8 mouse cellular contexts compared by ENCODE assay signal in genomic region chr5:101239298-101240118, GRCm38 (mm10).
A peak's percentile ranks its signal among the peaks of the same experiment; 100 is the strongest.
DNase-seq lines count a peak whose midpoint lies in the region; ATAC-seq and TF ChIP-seq lines count a peak whose summit lies in the region.

No protein-coding gene starts in this region.

- H3K27ac ChIP-seq in heart, embryonic 13.5 days (replicated peaks), result no peak overlapping the region
- no peak overlapping the region for H3K27ac ChIP-seq in heart, postnatal 0 days (ENCODE audit: low read depth)
- H3K27ac ChIP-seq in stomach, postnatal 0 days (replicated peaks), result no peak overlapping the region
- H3K27ac ChIP-seq in midbrain, embryonic 10.5 days (replicated peaks), result no peak overlapping the region
- H3K27ac ChIP-seq in forebrain, embryonic 16.5 days (ENCODE audit: low read length), result no peak overlapping the region

- H3K4me1 ChIP-seq in heart, embryonic 13.5 days, result no peaks in the 10 kb centered on the region
- no peaks in the 10 kb centered on the region for H3K4me1 ChIP-seq in heart, postnatal 0 days (ENCODE audit: control insufficient read depth, insufficient read depth)
- no peaks in the 10 kb centered on the region for H3K4me1 ChIP-seq in stomach, postnatal 0 days (replicated peaks; ENCODE audit: control insufficient read depth, insufficient read depth)
- H3K4me1 ChIP-seq in midbrain, embryonic 10.5 days, result no peaks in the 10 kb centered on the region
- H3K4me1 ChIP-seq in forebrain, embryonic 16.5 days (replicated peaks; ENCODE audit: control insufficient read depth, insufficient read depth, low read length), result no peaks in the 10 kb centered on the region

- DNase-seq in heart, postnatal 4 days, result no peak
- no peak for DNase-seq in heart, postnatal 0 days (ENCODE audit: low spot score)
- DNase-seq in lung, postnatal 25 days (ENCODE audit: low spot score), result peak; percentile 0
- DNase-seq in stomach, postnatal 0 days (ENCODE audit: low spot score), result no peak
- no peak for DNase-seq in right cerebral cortex, adult 18-20 months
- DNase-seq in midbrain, embryonic 10.5 days (ENCODE audit: low spot score), result no peak

- no peaks in the 10 kb centered on the region for H3K9me3 ChIP-seq in heart, embryonic 13.5 days
- no peaks in the 10 kb centered on the region for H3K9me3 ChIP-seq in heart, postnatal 0 days (replicated peaks; ENCODE audit: control insufficient read depth, low read length)
- H3K9me3 ChIP-seq in stomach, postnatal 0 days (ENCODE audit: control insufficient read depth, low read length), result no peaks in the 10 kb centered on the region
- no peaks in the 10 kb centered on the region for H3K9me3 ChIP-seq in midbrain, embryonic 10.5 days (replicated peaks)
- H3K9me3 ChIP-seq in forebrain, embryonic 16.5 days (ENCODE audit: control insufficient read depth, low read length), result no peaks in the 10 kb centered on the region

- TF ChIP-seq CTCF in heart, postnatal 0 days (IDR thresholded peaks at IDR 0.05; ENCODE audit: low read depth), result no peak
- no peak for TF ChIP-seq CTCF in stomach, postnatal 0 days (IDR thresholded peaks at IDR 0.05; ENCODE audit: low read depth)

- TF ChIP-seq EP300 in heart, postnatal 0 days (IDR thresholded peaks at IDR 0.05; ENCODE audit: low read depth), result no peak
- no peak for TF ChIP-seq EP300 in stomach, postnatal 0 days (optimal IDR thresholded peaks at IDR 0.05)

- WGBS in heart, embryonic 13.5 days, result 54% methylated on average over 16 of the region's 16 CpGs
- 53% methylated on average over 16 of the region's 16 CpGs for WGBS in heart, postnatal 0 days
- 49% methylated on average over 16 of the region's 16 CpGs for WGBS in stomach, postnatal 0 days
- 89% methylated on average over 16 of the region's 16 CpGs for WGBS in midbrain, embryonic 10.5 days
- WGBS in forebrain, embryonic 16.5 days, result 89% methylated on average over 16 of the region's 16 CpGs

- H3K4me3 ChIP-seq in heart, embryonic 13.5 days, result peak overlapping the region; percentile 32
- H3K4me3 ChIP-seq in heart, postnatal 0 days (ENCODE audit: low read depth, low read length), result peak overlapping the region; percentile 27
- H3K4me3 ChIP-seq in stomach, postnatal 0 days (ENCODE audit: low read depth, low read length), result peak overlapping the region; percentile 28
- no peak overlapping the region for H3K4me3 ChIP-seq in midbrain, embryonic 10.5 days
- H3K4me3 ChIP-seq in forebrain, embryonic 16.5 days (replicated peaks; ENCODE audit: low read length), result no peak overlapping the region

- peak overlapping the region; percentile 47 for H3K4me2 ChIP-seq in heart, embryonic 13.5 days
- peak overlapping the region; percentile 35 for H3K4me2 ChIP-seq in heart, postnatal 0 days (ENCODE audit: low read depth, low read length)
- H3K4me2 ChIP-seq in stomach, postnatal 0 days (replicated peaks; ENCODE audit: low read depth), result peak overlapping the region; percentile 37
- H3K4me2 ChIP-seq in forebrain, embryonic 16.5 days (ENCODE audit: low read length), result no peak overlapping the region

- no peak overlapping the region for H3K9ac ChIP-seq in heart, embryonic 13.5 days
- H3K9ac ChIP-seq in heart, postnatal 0 days (replicated peaks; ENCODE audit: low read depth, low read length), result no peak overlapping the region
- no peak overlapping the region for H3K9ac ChIP-seq in stomach, postnatal 0 days (ENCODE audit: low read length)
- no peak overlapping the region for H3K9ac ChIP-seq in forebrain, embryonic 16.5 days (replicated peaks; ENCODE audit: low read depth, low read length)

- ATAC-seq in heart, embryonic 13.5 days (ENCODE audit: extremely low read depth, insufficient number of reproducible peaks, low FRiP score, low TSS enrichment), result no peak
- no peak for ATAC-seq in heart, postnatal 0 days (ENCODE audit: insufficient read depth, low read depth)
- no peak for ATAC-seq in stomach, postnatal 0 days (ENCODE audit: low FRiP score, low TSS enrichment)
- ATAC-seq in forebrain, embryonic 16.5 days, result no peak

- no peaks in the 10 kb centered on the region for H3K27me3 ChIP-seq in heart, embryonic 13.5 days (replicated peaks)
- no peaks in the 10 kb centered on the region for H3K27me3 ChIP-seq in heart, postnatal 0 days (ENCODE audit: control insufficient read depth, insufficient read depth, low read length)
- no peaks in the 10 kb centered on the region for H3K27me3 ChIP-seq in stomach, postnatal 0 days (ENCODE audit: control insufficient read depth, insufficient read depth, low read length)
- H3K27me3 ChIP-seq in midbrain, embryonic 10.5 days (ENCODE audit: low read depth, poor library complexity, severe bottlenecking), result no peaks in the 10 kb centered on the region
- no peaks in the 10 kb centered on the region for H3K27me3 ChIP-seq in forebrain, embryonic 16.5 days (replicated peaks; ENCODE audit: control insufficient read depth, insufficient read depth, low read length)

- H3K36me3 ChIP-seq in heart, embryonic 13.5 days, result no peaks in the 10 kb centered on the region
- H3K36me3 ChIP-seq in heart, postnatal 0 days (replicated peaks; ENCODE audit: control insufficient read depth, insufficient read depth, low read length), result no peaks in the 10 kb centered on the region
- H3K36me3 ChIP-seq in stomach, postnatal 0 days (ENCODE audit: control insufficient read depth, insufficient read depth, low read length), result no peaks in the 10 kb centered on the region
- no peaks in the 10 kb centered on the region for H3K36me3 ChIP-seq in midbrain, embryonic 10.5 days
- no peaks in the 10 kb centered on the region for H3K36me3 ChIP-seq in forebrain, embryonic 16.5 days (ENCODE audit: control insufficient read depth, insufficient read depth)

Comparison
In these comparisons a context has a peak if more than half of its experiments do, and no peak if none do; other contexts are left out.
1. H3K4me3 ChIP-seq: peak in heart, embryonic 13.5 days (single experiment), heart, postnatal 0 days (single experiment) and stomach, postnatal 0 days (single experiment); none in midbrain, embryonic 10.5 days (single experiment) and forebrain, embryonic 16.5 days (single experiment).